Mouse (Mus musculus) hindbrain, embryonic 15.5 days (tissue): ENCODE results near the gene Tsr3. TPM values are rescaled to one million over a fixed set of nuclear protein-coding genes. Genes with fewer than 3 reads are reported as not detected.

Source experiments
- ATAC-seq: fragments of 200-750 bp; cut with Nextera tagmentation; 2 replicates; pipeline ENCODE4 v1.8.0; 2017; ENCODE audit warnings: low read depth, moderate number of reproducible peaks, moderate TSS enrichment; ENCODE audit not compliant: low FRiP score
- H3K27ac ChIP-seq: fragments of 300-500 bp; sonication (generic); replicated peaks from 2 replicates; pipeline ENCODE4 v1.5.1; 2015; ENCODE audit warnings: mild to moderate bottlenecking, inconsistent platforms
- H3K27me3 ChIP-seq: fragments of 300-500 bp; sonication (generic); 2 replicates; pipeline ENCODE4 v1.6.1; 2015; ENCODE audit warnings: control low read depth, inconsistent platforms
- H3K36me3 ChIP-seq: fragments of 300-500 bp; sonication (generic); 2 replicates; pipeline ENCODE4 v1.6.1; 2015; ENCODE audit warnings: control low read depth, inconsistent platforms
- H3K4me1 ChIP-seq: fragments of 300-500 bp; sonication (generic); replicated peaks from 2 replicates; pipeline ENCODE4 v1.6.1; 2015; ENCODE audit warnings: control low read depth, inconsistent platforms
- H3K4me2 ChIP-seq: fragments of 300-500 bp; sonication (generic); 2 replicates; pipeline ENCODE4 v1.6.1; 2015; ENCODE audit warnings: moderate library complexity, mild to moderate bottlenecking, inconsistent platforms
- H3K4me3 ChIP-seq: fragments of 300-500 bp; sonication (generic); 2 replicates; pipeline ENCODE4 v1.5.1; 2015; ENCODE audit warnings: mild to moderate bottlenecking, inconsistent platforms
- H3K9ac ChIP-seq: fragments of 300-500 bp; sonication (generic); 2 replicates; pipeline ENCODE4 v1.6.1; 2015; ENCODE audit warnings: inconsistent platforms
- H3K9me3 ChIP-seq: fragments of 300-500 bp; sonication (generic); 2 replicates; pipeline ENCODE4 v1.6.1; 2016; ENCODE audit warnings: control low read depth, inconsistent platforms
- WGBS: fragments of 180-500 bp; shearing (Covaris S2); methylation state at CpG from one replicate; pipeline ENCODE4 v1.1.7; 2015; 5-methylcytosine and 5-hydroxymethylcytosine counted together
- microRNA-seq: library from miRNA; unstranded; fragments of <30 nt; microRNA quantifications from one replicate; pipeline ENCODE4, GENCODE M21; 2016
- polyA plus RNA-seq: library from polyadenylated mRNA; unstranded; fragments of >200 nt; fragmentation: Nextera tagmentation; extraction: Ambion mirVana; gene quantifications from 2 replicates; pipeline ENCODE4 v1.2.1, GENCODE M21; 2015

Gene Tsr3
- polyA plus RNA-seq, 1 experiment from 2014 or later = 61.4 TPM

- Histone ChIP-seq H3K9ac (peak within 1 kb of the TSS; percentile 92), H3K27me3 (0 out of 2 replicates have a peak, but pooled peaks cover 3% of the 10 kb centered on the region), H3K27ac (peak within 1 kb of the TSS; percentile 98), H3K9me3 (no peaks in the 10 kb centered on the region), H3K36me3 (no peaks in the 10 kb centered on the region), H3K4me1 (peaks cover 34% of the 10 kb centered on the region), H3K4me3 (peak within 1 kb of the TSS; percentile 92), H3K4me2 (peak within 1 kb of the TSS; percentile 87)
- ATAC-seq = no peak
- 75% methylated on average over 9 of the region's 9 CpGs for WGBS
Measured at GRCm38 (mm10) chr17:25274571-25275346, 34.8 kb downstream of the Tsr3 start, which contains the start of gene Ube2i. Gene Ube2i, minus strand, starts transcription at chr17:25274622.

- Histone ChIP-seq H3K4me1 (peaks cover 24% of the 10 kb centered on the region), H3K4me3 (no peak overlapping the region), H3K27me3 (0 out of 2 replicates have a peak, but pooled peaks cover 3% of the 10 kb centered on the region), H3K36me3 (no peaks in the 10 kb centered on the region), H3K9ac (no peak overlapping the region), H3K27ac (no peak overlapping the region), H3K9me3 (no peaks in the 10 kb centered on the region), H3K4me2 (no peak overlapping the region)
- 95% methylated on average over 3 of the region's 3 CpGs for WGBS
- ATAC-seq = no peak
Measured at GRCm38 (mm10) chr17:25275833-25276232, 35.9 kb downstream of the Tsr3 start.

GRCm38 (mm10) chr17:25282133-25282532 lies 42.2 kb downstream of the Tsr3 start:
- peak overlapping the region; percentile 19; the same call in 1 of the 2 replicates for H3K4me2 ChIP-seq
- no peaks in the 10 kb centered on the region for H3K9me3 ChIP-seq
- H3K27ac ChIP-seq = no peak overlapping the region
- no peaks in the 10 kb centered on the region for H3K36me3 ChIP-seq
- H3K4me1 ChIP-seq = no peaks in the 10 kb centered on the region
- H3K4me3 ChIP-seq = no peak overlapping the region
- no peak for ATAC-seq
- 52% methylated on average over 11 of the region's 11 CpGs for WGBS
- H3K27me3 ChIP-seq = 0 out of 2 replicates have a peak, but pooled peaks cover 3% of the 10 kb centered on the region
- no peak overlapping the region for H3K9ac ChIP-seq

- Histone ChIP-seq H3K9ac (no peak overlapping the region), H3K9me3 (no peaks in the 10 kb centered on the region), H3K27me3 (no peaks in the 10 kb centered on the region), H3K4me1 (no peaks in the 10 kb centered on the region), H3K4me3 (no peak overlapping the region), H3K27ac (no peak overlapping the region), H3K36me3 (no peaks in the 10 kb centered on the region), H3K4me2 (no peak overlapping the region)
- 15% methylated on average over 3 of the region's 3 CpGs for WGBS
- ATAC-seq = no peak
Measured at GRCm38 (mm10) chr17:25285033-25285432, 45.1 kb downstream of the Tsr3 start.

GRCm38 (mm10) chr17:25288842-25289241 lies 48.9 kb downstream of the Tsr3 start:
- Histone ChIP-seq H3K4me2 (no peak overlapping the region), H3K36me3 (no peaks in the 10 kb centered on the region), H3K27me3 (no peaks in the 10 kb centered on the region), H3K9me3 (no peaks in the 10 kb centered on the region), H3K4me1 (no peaks in the 10 kb centered on the region), H3K27ac (no peak overlapping the region), H3K9ac (no peak overlapping the region), H3K4me3 (no peak overlapping the region)
- ATAC-seq = no peak
- WGBS = 26% methylated on average over 4 of the region's 4 CpGs

- Histone ChIP-seq H3K27ac (no peak overlapping the region), H3K4me2 (no peak overlapping the region), H3K9me3 (no peaks in the 10 kb centered on the region), H3K27me3 (no peaks in the 10 kb centered on the region), H3K9ac (no peak overlapping the region), H3K36me3 (no peaks in the 10 kb centered on the region), H3K4me3 (no peak overlapping the region), H3K4me1 (no peaks in the 10 kb centered on the region)
- no peak for ATAC-seq
- 31% methylated on average over 4 of the region's 4 CpGs for WGBS
Measured at GRCm38 (mm10) chr17:25290411-25290810, 50.4 kb downstream of the Tsr3 start.

Small RNA genes lying within 50 kb of the gene (microRNA-seq; reads per million reads assigned to microRNA genes)
- 3.1 reads per million, percentile 13 among the genes with 10 or more reads in this experiment for gene Mir3547

Other genes with a start within 250 kb of the Tsr3 start
- gene Cramp1l, start 224.4 kb upstream of the Tsr3 start, polyA plus RNA-seq = 6.3 and 6.7 TPM in 2 replicates
- gene Ift140, start 224.1 kb upstream of the Tsr3 start, polyA plus RNA-seq = 18.8 and 20.0 TPM in 2 replicates
- 10.9 TPM in 2 replicates for gene Tmem204, start 156.6 kb upstream of the Tsr3 start, polyA plus RNA-seq
- 51.3 and 58.9 TPM in 2 replicates for gene Telo2, start 124.2 kb upstream of the Tsr3 start, polyA plus RNA-seq
- not detected in 2 replicates for gene Ptx4, start 119.4 kb upstream of the Tsr3 start, polyA plus RNA-seq
- 29.4 and 32.2 TPM in 2 replicates for gene Clcn7, start 106.8 kb upstream of the Tsr3 start, polyA plus RNA-seq
- not detected in 2 replicates for gene Ccdc154, start 77.7 kb upstream of the Tsr3 start, polyA plus RNA-seq
- gene Gm38655, start 64.7 kb upstream of the Tsr3 start, polyA plus RNA-seq = not detected in 2 replicates
- gene BC003965, start 55.6 kb upstream of the Tsr3 start, polyA plus RNA-seq = 31.1 and 31.5 TPM in 2 replicates
- gene Unkl, start 51.8 kb upstream of the Tsr3 start, polyA plus RNA-seq = 15.1 and 16.2 TPM in 2 replicates
- 104 and 107 TPM in 2 replicates for gene Gnptg, start within 50 bp of the Tsr3 start, polyA plus RNA-seq
- 19.6 and 20.4 TPM in 2 replicates for gene Baiap3, start 16.2 kb downstream of the Tsr3 start, polyA plus RNA-seq
- 447 and 462 TPM in 2 replicates for gene Ube2i, start 34.5 kb downstream of the Tsr3 start, polyA plus RNA-seq
- 0.13 TPM in 1 of 2 replicates, not detected in the other for gene Prss34, start 58.2 kb downstream of the Tsr3 start, polyA plus RNA-seq
- not detected in 2 replicates for gene Prss28, start 68.5 kb downstream of the Tsr3 start, polyA plus RNA-seq
- gene Prss29, start 78.5 kb downstream of the Tsr3 start, polyA plus RNA-seq = not detected in 2 replicates
- gene Tpsab1, start 105.4 kb downstream of the Tsr3 start, polyA plus RNA-seq = not detected in 2 replicates
- gene Tpsb2, start 126.1 kb downstream of the Tsr3 start, polyA plus RNA-seq = 0.14 and 0.23 TPM in 2 replicates
- 0.64 and 0.79 TPM in 2 replicates for gene Tpsg1, start 129.1 kb downstream of the Tsr3 start, polyA plus RNA-seq
- gene Cacna1h, start 193.6 kb downstream of the Tsr3 start, polyA plus RNA-seq = 10.0 and 10.6 TPM in 2 replicates
- 1.1 and 1.3 TPM in 2 replicates for gene Tekt4, start 214.4 kb downstream of the Tsr3 start, polyA plus RNA-seq